Mouse (Mus musculus) R1 (cell line): ENCODE measurements around the gene Cbx3.

Experiments
- DNase-seq: peaks from one replicate; pipeline ENCODE4 v3.0.0-alpha.2; 2018; ENCODE audit warnings: low read depth, low spot score

The Cbx3 gene

DNA sequence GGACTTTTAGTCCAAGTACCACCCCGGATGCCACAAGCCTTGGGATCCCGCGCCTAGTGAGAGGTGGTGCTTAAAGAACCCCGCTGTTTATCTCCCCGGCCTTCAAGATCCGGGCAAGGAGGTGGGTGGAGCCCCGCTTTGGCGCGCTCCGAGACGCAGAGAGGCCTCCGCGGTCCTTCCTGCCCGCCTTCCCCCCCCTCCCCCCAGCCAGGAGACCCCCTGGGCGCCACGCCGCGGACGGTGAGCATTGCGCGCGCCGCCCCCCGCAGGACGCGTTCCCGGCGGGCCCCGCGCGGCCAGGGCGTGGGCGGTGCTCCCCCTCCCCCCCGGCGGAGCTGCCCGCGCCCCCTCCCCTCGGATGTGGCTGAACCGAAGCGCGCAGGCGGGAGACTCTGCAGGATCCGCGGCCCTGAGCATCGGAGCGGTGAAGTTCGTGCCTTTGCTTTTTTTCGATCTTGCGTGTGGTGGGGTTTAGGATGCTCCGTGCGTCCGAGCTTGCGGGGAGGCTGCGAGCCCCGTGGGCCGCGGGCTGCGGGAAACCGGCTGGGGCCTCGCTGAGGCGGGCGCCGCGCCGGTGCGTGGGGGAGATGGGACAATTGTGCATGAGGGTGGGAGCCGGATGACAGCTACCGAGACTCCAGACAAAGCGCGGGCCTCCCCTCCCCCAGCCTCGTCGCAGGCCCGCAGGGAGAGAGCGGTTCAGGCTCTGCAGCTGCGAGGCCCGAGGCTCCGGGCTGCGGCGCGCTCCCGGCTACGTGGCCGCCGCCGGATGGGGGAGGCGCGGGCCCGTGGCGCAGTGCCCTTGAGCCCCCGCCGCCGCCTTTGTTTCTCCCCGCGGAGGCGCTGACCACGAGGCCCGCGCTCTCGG is at the start of gene Cbx3:
TSS of gene Cbx3 (plus strand) at position 50 of the 868 bp plus-strand sequence.
- DNase-seq, result peak; percentile 96

DNA sequence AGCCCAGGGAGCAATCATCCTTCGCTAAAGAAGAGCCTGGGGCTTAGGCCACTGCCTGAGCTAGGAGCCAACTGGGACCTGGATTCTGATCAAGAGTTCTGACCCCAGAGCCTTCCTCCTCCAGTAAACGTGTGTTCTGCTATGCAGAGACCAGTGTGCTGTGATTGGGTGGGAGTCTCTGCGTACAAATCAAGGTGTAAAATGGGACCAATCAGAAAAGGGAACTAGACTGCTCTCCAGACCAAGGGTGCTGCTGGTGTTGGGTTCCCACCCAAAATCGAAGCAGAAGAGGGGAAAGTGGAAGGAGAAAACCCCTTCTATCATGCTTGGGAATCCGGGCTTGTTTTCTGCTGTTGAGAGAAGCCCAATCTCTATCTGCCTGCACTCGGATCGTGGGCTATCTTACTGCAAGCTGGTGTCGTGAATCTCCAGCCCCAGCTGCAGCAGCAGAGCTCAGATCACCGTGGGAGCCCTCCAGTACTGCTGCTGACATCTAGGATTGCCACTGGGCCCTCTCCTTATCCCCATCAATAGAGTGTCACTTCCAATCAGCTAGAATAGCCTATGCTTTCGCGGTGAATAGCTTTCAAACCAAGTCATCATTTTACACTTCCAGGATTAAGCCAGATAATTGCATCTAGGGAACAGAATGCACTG is 46.6 kb upstream of the Cbx3 start:
- peak; percentile 64 for DNase-seq

DNA sequence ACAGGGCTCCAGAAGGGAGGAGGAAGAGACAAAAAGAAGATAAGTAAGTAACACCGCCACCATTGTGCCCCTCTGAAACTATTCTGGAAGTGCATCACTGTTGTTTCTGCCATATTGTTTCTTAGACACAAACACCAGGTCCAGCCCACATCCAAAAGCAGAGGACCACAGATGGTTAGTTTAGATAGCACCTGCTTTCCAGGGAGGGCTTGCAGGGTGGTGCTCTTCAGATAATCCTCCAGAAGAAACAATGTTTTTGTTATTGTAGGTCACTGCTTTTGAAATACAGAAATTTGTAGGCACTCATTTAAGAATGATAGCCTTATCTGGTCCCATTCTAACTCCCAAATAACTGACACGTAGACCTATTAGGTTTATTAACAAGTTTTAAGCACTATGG is 45.6 kb upstream of the Cbx3 start:
- DNase-seq, result no peak

DNA sequence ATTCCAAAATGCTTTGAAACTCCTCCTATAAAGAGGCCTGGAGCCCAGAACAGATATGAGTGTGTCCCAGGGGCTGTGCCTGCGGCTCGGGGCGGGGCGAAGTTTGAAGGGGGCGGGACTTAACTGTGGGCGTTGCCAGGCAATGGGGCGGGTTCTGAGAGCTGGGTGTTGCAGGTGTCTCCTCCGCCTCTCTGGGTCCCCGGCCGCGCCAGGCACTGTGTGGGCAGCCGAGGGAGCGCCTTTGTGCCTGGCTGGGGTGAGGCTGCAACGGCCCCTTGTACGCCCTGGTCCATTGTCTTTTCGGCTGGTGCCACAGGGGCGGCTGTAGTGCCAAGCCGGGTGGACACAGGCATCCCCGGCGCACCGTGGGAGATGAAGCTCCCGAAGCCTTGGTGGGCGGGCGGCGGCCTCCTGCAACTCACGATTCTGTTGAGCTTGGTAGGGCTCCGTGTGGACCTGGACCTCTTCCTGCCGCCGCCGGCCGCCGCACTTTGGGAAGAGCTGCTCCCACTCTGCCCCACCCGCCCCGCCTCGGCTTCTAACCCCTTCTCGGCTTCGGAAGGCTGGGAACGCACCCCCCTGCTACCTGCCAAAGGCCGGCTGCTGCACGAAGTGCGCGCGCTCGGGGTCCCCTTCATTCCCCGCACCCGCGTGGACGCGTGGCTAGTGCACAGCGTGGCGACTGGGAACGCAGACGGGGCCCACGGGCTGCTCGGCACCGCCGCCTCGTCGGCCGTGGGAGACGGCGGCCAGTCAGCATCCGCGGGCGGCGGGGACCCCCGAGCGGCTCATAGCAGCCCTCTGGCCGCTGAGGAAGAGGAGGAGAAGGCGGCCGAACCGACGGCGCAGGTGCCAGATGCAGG is 37.4 kb upstream of the Cbx3 start, which contains the start of gene Nfe2l3:
TSS of gene Nfe2l3 (plus strand) at position 136 of the 863 bp plus-strand sequence.
- DNase-seq, result peak; percentile 85

DNA sequence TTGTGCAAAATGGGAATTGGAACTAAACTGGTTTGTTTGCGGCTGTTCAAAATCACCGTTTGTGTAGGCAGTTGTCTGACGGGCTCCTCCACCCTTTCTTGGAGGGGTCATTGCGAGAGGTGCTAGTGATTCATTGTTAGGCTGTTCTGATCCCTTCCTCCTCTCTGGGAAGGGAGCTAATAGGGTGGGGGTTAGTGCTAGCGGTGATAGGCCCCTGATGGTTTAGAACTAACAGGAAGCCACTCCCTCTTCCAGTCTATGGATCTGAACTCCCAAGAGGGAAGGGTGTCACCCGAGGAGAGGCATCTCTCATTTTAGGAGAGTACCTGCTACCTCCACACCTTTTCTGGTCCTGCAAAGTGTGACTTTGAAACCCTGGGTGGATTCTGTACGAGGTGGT is 35.9 kb upstream of the Cbx3 start:
- DNase-seq, result no peak

DNA sequence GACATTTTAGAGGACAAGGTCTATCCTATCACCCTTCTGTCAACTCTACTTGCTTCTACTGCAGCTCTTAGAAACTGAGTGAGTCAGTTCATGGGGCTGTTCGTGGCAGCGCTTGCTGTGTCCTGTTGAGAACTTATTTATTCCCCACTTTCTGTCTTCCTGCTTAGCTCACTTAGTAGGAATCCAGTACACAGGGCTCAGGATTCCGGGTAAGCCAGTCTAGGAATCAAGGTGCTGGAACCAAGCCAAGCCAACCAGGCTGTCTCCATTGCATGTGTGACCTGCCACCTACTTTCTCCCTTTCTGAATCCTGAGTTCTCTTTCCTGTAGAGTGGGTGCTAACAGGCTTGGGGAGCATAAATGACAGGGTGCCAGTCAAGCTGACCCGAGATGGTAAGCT is 32.5 kb upstream of the Cbx3 start:
- DNase-seq, result no peak

DNA sequence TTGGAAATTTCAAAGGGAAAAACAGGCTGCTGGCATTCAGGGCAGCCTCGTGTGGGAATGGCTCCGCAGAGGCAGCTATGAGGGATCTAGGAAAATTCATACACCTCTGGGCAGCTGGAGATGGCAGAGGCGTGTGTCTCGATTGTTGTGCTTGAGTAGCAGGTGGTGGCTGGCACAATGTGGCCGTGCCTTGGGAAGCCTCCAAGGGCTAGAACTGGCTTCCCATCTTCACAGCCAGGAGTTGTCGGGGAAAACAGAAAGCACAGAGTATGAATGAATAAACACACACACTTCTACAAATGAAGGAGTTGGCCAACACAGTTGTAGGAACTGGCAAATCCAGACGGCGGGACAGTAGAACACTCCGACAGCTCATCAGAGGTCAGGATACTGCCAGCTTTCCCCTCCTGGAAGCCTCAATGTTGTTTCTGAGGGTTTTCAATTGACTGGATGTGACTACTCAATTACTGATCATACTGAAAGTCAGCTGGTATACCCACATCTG is 31.3 kb upstream of the Cbx3 start:
- DNase-seq, result no peak

DNA sequence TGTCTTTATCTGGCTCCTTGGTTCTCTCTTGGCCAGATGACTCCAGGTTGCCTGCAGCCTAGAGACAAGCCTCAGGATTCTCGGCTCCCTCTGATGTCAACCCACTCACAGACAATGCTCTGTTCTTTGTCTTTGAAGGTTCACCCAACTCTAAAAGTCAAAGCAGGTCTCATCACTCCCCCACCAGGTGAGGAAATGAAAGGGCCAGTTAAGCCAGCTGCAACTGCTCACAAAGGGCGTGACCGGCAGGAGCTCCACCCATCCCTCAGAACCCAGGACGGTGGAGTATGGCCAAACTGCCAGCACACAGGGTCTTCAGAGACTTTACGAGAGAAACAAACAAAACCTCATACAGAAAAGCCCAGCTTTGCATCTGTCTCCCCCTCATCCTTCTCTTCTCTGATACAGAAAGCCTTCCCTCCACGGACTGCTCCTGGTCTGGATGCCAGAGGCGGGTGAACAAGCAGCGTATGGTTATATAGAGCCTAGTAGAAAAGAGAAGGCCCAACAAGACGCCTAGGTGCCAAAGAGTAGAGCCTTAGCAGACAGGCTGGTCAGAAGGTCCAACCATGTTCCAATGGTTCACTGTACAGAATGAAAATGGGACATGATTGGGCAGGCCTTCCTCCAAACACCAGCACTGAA is 27.8 kb upstream of the Cbx3 start:
- peak; percentile 87 for DNase-seq

DNA sequence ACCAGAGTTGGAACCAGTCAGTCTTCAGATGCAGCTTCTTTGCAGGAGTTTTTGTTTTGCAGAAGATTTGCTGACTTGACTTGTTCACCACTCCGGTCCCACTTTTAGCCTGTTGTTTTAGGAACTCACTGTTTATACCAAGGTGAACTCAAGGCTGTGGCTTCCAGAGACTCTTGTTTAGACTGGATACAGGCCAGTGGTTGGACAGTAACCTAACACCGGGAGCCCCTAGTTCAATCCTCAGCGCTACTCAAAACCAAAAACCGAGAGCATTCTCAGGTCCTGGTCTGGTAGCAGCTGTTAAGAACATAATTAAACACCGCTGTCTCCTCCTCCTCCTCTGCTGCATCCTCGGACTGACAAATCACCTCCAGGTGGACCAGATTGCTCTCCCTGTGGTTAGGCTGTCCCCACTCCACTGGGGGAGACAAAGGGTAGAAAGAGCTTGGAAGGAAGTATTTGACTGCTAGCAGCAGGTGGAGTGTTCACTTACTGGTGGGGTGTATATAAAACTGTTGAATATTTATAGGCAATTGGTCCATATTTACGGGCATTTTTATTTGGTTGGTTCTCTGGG is 17.1 kb upstream of the Cbx3 start:
- no peak for DNase-seq

DNA sequence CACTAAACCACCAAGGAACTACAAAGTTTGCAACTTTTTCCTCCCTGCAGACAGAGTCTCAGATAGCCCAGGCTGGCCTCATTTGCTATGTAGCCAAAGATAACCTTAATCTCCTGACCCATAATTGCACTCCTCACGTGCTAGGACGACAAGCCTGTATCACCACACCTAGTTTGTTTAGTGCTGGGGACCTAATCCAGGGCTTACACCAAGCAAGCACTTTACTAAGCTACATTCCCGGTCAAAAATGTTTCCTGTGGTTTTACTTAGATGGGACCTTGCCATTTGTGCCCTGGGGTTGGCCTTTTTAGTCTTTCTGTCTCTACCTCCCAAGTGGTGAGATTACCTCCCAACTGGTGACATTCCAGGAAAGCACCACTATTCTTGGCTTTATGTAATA is 15.2 kb upstream of the Cbx3 start:
- DNase-seq, result no peak

DNA sequence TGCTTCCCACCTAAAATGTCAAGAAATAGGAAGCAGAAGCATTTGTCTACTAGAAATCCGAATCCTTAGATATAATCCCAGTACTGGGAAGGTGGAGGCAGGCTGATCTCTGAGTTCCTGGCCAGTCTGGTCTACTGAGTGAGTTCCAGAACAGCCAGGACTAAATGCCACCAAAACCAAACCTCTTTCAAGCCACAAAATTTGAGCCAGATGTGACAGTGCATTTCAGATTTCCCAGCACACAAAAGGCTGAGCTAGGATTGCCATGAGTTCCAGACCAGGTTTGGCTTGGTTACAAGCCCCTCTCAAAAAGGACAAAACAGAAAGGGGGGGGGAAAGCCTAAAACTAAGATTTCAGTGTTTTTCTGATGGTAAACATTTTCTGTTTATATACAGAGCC is 14.0 kb upstream of the Cbx3 start:
- DNase-seq, result no peak

DNA sequence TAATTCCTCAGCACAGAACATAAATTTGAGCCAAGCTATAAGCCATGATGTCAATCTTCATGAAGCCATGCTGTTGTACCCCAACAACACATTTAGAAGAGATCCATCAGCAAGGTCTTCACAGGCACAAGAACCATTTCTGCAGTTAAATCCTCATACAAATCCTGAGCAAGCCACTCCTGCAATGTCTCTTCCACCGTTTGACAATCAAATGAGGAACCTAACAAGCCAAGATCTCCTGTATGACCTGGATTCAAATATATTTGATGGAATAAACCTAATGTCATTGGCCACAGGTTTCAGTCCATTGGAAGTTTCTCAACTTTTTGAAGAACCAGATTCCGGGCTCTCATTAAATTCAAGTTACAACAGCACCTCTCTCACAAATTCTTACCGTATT is 12.9 kb upstream of the Cbx3 start:
- no peak for DNase-seq

DNA sequence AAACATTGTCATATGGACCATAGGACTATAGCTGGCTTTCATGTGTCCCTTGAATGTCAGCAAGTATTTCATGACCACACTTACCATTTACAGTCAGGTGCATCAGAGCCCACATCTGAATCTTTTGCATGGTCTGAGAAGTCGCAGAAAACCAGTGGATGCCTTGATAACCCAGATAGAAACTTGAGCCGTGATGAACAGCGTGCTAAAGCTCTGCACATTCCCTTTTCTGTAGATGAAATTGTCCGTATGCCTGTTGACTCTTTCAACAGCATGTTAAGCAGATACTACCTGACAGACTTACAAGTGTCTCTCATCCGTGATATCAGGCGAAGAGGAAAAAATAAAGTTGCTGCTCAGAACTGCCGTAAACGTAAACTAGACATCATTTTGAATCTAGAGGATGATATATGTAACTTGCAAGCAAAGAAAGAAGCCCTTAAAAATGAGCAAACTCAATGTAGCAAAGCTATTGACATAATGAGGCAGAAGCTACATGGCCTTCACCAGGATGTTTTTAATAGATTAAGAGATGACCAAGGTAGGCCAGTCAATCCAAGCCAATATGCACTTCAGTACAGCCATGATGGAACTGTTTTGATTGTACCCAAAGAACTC is 12.3 kb upstream of the Cbx3 start:
- DNase-seq, result no peak

DNA sequence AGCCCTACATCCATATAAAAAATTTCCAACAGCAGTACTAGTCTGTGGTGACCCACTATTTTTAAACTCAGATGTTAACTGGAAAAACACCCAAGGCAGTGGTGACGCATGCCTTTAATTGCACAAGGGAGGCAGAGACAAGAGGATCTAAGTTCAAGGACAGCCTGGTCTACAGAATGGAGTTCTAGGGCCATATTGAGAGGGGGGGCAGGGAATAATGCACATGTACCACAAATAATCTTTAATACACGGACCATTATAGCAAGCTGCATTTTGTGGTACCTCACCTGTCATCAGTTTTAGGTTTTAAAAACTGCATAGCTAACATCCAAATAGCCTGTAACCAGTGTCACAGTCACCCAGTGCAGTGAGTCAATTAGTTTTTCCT is 11.2 kb upstream of the Cbx3 start:
- peak; percentile 74 for DNase-seq

DNA sequence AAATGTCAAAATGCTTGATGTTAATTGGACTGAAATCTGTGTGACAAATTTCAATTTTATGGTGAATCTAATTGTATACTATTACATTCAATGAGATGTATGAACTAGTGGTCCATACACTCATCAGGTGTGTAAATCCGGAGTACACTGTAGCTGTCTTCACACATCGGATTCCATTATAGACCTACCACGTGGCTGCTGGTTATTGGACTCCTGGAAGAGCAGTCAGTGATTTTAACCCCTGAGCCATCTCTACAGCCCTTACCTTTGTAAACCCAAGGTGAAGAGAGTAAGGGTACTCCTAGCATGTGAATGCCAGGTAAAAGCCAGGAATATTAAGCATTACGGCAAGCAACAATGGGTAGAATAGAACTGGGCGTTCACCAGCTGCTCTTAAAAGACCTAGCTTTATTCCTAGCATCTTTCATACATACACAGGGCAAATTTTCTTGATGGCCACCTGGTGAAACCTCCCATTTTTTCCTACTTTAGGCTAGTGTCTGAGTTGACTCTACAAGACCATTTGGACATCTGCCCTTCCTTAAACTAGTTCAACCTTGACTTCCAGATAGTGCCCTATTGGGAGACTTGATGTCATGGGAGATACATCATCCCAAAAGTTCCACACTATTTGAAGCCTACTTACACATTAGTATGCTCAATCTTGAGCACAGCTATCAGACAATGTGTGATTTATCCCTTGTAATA is 10.7 kb upstream of the Cbx3 start:
- DNase-seq, result peak; percentile 84

DNA sequence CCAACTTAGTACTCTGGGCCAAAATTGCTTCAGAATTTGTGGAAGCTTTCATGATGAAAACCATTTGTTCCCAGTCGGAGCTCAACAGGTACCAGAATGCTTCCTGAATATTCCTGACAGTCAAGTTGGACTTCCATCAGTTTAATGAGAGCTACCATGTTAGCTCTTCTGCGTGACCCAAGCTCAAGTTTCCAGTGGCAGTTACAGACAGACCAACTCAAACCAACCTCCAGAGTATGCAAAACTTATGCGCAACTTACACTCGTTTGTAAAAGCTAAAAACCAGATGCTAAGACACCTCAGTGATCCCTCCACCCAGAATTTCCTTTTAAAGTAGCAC is 10.2 kb upstream of the Cbx3 start:
- no peak for DNase-seq

DNA sequence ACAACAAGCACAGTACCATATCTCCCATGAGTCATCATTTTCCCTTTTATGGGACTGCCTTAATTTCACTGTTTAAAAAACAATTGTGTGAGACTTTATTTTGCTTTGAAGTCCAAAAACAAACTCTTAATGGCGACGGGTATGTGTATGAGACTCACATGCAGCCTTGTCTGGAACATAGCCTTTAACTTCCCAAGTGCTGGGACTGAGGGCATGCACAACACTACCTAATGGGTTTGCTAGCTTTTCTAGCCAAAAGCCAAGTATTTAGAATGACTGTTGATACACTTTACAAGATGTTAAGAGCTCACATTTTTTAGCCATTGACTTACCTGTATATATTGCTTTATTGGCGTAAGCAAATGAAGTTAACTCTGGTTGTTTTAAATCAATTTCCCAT is 9.8 kb upstream of the Cbx3 start:
- DNase-seq, result peak; percentile 53

DNA sequence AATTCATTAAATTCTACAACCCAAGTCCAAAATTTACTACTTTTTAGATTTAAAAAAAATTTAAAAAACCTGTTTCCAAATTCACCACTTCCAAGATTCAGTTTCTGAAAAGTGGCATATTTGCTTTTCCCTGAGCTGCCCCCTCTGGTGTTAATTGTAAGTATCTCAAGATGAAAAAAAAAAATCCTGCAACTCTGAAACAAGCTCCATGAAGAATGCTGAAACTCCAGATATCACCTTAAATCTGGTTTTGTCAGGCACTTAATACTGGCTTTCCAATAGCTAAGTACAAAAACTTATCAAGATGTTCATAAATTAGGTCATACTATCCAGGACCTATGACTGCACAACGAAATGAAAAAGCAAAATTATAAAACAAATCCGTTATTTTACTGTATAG is 2.5 kb upstream of the Cbx3 start:
- peak; percentile 59 for DNase-seq

DNA sequence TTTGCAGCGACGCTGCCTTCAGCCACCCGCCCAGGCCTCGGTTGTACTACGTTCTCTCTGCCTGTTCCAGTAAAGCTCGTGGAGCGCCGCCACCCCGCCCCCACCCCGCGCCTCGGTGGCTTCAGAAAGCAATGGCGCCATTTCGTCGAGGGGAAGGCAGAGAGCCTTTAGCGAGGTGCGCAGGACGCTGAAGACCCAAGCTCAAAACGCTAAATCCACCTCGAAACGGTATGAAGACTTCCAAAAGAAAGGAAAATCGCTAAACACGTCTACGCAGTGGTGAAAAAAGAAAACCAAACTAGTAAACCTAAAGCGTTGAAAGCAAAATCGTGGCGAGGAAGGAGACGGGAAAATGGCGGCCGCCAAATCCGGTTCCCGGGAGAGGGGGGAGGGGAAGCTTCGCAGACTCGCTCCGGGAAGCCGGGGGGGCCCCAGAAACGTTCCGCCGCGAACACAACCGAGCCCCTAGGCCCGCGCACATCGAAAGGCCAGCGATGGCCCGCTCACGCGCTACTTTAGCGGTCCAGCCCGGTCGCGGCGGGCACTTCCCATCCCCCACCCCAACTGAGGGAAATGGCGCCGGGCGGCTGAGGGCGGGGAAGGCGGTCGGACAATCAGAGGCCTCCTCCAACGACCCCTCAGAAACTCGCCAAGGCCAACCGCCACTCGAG is 1.1 kb upstream of the Cbx3 start:
- DNase-seq, result peak; percentile 80
